Mouse (Mus musculus): ENCODE measurements around the gene Rffl. TPM values are rescaled to one million over a fixed set of nuclear protein-coding genes. Genes with fewer than 3 reads are reported as not detected.

Gene Rffl
- polyA plus RNA-seq, 1 experiment from 2014 or later = 3.8 TPM

DNA sequence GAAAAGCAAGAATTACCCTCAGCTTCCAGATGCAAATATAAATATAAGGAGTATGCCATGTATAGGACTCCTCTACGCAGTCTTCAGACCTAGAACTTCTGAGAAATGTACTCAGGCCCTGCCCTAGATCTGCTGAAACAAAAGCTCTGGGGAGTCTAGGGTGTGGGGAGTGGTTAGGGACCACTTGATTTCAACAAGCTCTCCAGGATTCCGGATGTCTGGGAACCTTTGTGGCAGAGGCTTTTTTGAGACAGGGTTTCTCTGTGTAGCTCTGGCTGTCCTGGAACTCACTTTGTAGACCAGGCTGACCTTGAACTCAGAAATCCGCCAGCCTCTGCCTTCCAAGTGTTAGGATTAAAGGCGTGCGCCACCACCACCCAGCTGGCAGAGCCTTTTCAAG is 34.8 kb upstream of the Rffl start:
- Histone ChIP-seq H3K9ac (ENCODE audit: low read length) (no peak overlapping the region), H3K4me3 (ENCODE audit: control insufficient read depth in 1 of 2, insufficient read depth in 1 of 2, low read depth in 1 of 2, low read length in 2 of 2) (no peak overlapping the region), H3K27me3 (ENCODE audit: control insufficient read depth, insufficient read depth, low read length) (no peaks in the 10 kb centered on the region), H3K4me1 (ENCODE audit: control insufficient read depth in 2 of 2, insufficient read depth in 2 of 2, low read length in 2 of 2) (peaks cover 17 to 25% of the 10 kb centered on the region in 2 experiments), H3K27ac (replicated peaks in 1 of 2; ENCODE audit: control insufficient read depth in 1 of 2, insufficient read depth in 1 of 2, low read depth in 2 of 2, low read length in 2 of 2) (no peak overlapping the region), H3K36me3 (ENCODE audit: control insufficient read depth, insufficient read depth, low read length) (peaks cover 60% of the 10 kb centered on the region), H3K9me3 (ENCODE audit: control insufficient read depth, low read length) (no peaks in the 10 kb centered on the region), H3K4me2 (ENCODE audit: low read length) (no peak overlapping the region)
- no peak for ATAC-seq (ENCODE audit: insufficient number of reproducible peaks, insufficient read depth, low FRiP score, low read depth)
- 80% methylated on average over 5 of the region's 5 CpGs for WGBS

- Histone ChIP-seq H3K9ac (ENCODE audit: low read length) (no peak overlapping the region), H3K27me3 (ENCODE audit: control insufficient read depth, insufficient read depth, low read length) (no peaks in the 10 kb centered on the region), H3K36me3 (ENCODE audit: control insufficient read depth, insufficient read depth, low read length) (peaks cover 69% of the 10 kb centered on the region), H3K9me3 (ENCODE audit: control insufficient read depth, low read length) (no peaks in the 10 kb centered on the region), H3K27ac (replicated peaks in 1 of 2; ENCODE audit: control insufficient read depth in 1 of 2, insufficient read depth in 1 of 2, low read depth in 2 of 2, low read length in 2 of 2) (no peak overlapping the region), H3K4me1 (ENCODE audit: control insufficient read depth in 2 of 2, insufficient read depth in 2 of 2, low read length in 2 of 2) (peaks cover 11 to 18% of the 10 kb centered on the region in 2 experiments), H3K4me2 (ENCODE audit: low read length) (no peak overlapping the region), H3K4me3 (ENCODE audit: control insufficient read depth in 1 of 2, insufficient read depth in 1 of 2, low read depth in 1 of 2, low read length in 2 of 2) (no peak overlapping the region)
- 53% methylated on average over 8 of the region's 8 CpGs for WGBS
- no peak for ATAC-seq (ENCODE audit: insufficient number of reproducible peaks, insufficient read depth, low FRiP score, low read depth)
Observed at GRCm38 (mm10) chr11:82904952-82905351, 33.9 kb upstream of the Rffl start.

- no peaks in the 10 kb centered on the region for H3K9me3 ChIP-seq (ENCODE audit: control insufficient read depth, low read length)
- H3K9ac ChIP-seq (ENCODE audit: low read length) = no peak overlapping the region
- WGBS = 93% methylated on average over 20 of the region's 20 CpGs
- no peak overlapping the region for H3K27ac ChIP-seq (replicated peaks in 1 of 2; ENCODE audit: control insufficient read depth in 1 of 2, insufficient read depth in 1 of 2, low read depth in 2 of 2, low read length in 2 of 2)
- no peak overlapping the region for H3K4me2 ChIP-seq (ENCODE audit: low read length)
- ATAC-seq (ENCODE audit: insufficient number of reproducible peaks, insufficient read depth, low FRiP score, low read depth) = no peak
- H3K4me3 ChIP-seq (ENCODE audit: control insufficient read depth in 1 of 2, insufficient read depth in 1 of 2, low read depth in 1 of 2, low read length in 2 of 2) = no peak overlapping the region
- H3K27me3 ChIP-seq (ENCODE audit: control insufficient read depth, insufficient read depth, low read length) = no peaks in the 10 kb centered on the region
- H3K36me3 ChIP-seq (ENCODE audit: control insufficient read depth, insufficient read depth, low read length) = peaks cover 84% of the 10 kb centered on the region
- no peaks in the 10 kb centered on the region for H3K4me1 ChIP-seq (ENCODE audit: control insufficient read depth in 2 of 2, insufficient read depth in 2 of 2, low read length in 2 of 2)
Observed at GRCm38 (mm10) chr11:82901606-82902310, 30.7 kb upstream of the Rffl start.

GRCm38 (mm10) chr11:82899720-82900119 is 28.7 kb upstream of the Rffl start:
- no peak overlapping the region for H3K4me2 ChIP-seq (ENCODE audit: low read length)
- no peak overlapping the region for H3K4me3 ChIP-seq (ENCODE audit: control insufficient read depth in 1 of 2, insufficient read depth in 1 of 2, low read depth in 1 of 2, low read length in 2 of 2)
- H3K27me3 ChIP-seq (ENCODE audit: control insufficient read depth, insufficient read depth, low read length) = no peaks in the 10 kb centered on the region
- H3K9me3 ChIP-seq (ENCODE audit: control insufficient read depth, low read length) = no peaks in the 10 kb centered on the region
- peaks cover 64% of the 10 kb centered on the region for H3K36me3 ChIP-seq (ENCODE audit: control insufficient read depth, insufficient read depth, low read length)
- H3K9ac ChIP-seq (ENCODE audit: low read length) = no peak overlapping the region
- H3K4me1 ChIP-seq (ENCODE audit: control insufficient read depth in 2 of 2, insufficient read depth in 2 of 2, low read length in 2 of 2) = no peaks in the 10 kb centered on the region
- H3K27ac ChIP-seq (replicated peaks in 1 of 2; ENCODE audit: control insufficient read depth in 1 of 2, insufficient read depth in 1 of 2, low read depth in 2 of 2, low read length in 2 of 2) = no peak overlapping the region
- 91% methylated on average over 5 of the region's 5 CpGs for WGBS
- no peak for ATAC-seq (ENCODE audit: insufficient number of reproducible peaks, insufficient read depth, low FRiP score, low read depth)

DNA sequence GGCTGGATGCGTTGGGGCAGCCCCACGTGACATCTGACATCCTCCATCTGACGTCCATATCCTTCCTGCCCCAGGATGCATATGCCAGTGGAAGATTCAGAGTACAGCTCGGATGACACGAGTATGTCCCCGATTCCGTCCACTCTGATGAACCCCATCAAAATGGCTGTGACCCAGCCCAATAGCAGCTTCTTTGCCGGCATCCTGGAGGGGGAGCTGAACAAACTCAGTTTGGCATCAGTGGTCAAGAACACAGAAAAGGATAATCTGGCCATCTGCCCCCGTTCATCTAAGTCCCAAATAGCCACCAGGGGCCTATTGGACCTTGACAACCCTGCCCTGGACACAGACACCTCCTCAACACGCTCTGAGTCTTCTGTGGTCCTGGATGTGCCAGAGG is 26.5 kb upstream of the Rffl start:
- no peak overlapping the region for H3K4me3 ChIP-seq (ENCODE audit: control insufficient read depth in 1 of 2, insufficient read depth in 1 of 2, low read depth in 1 of 2, low read length in 2 of 2)
- H3K27me3 ChIP-seq (ENCODE audit: control insufficient read depth, insufficient read depth, low read length) = 0 out of 2 replicates have a peak, but pooled peaks cover 3% of the 10 kb centered on the region
- H3K9ac ChIP-seq (ENCODE audit: low read length) = no peak overlapping the region
- H3K4me2 ChIP-seq (ENCODE audit: low read length) = no peak overlapping the region
- no peak overlapping the region for H3K27ac ChIP-seq (replicated peaks in 1 of 2; ENCODE audit: control insufficient read depth in 1 of 2, insufficient read depth in 1 of 2, low read depth in 2 of 2, low read length in 2 of 2)
- H3K4me1 ChIP-seq (ENCODE audit: control insufficient read depth in 2 of 2, insufficient read depth in 2 of 2, low read length in 2 of 2) = no peaks in the 10 kb centered on the region
- no peaks in the 10 kb centered on the region for H3K9me3 ChIP-seq (ENCODE audit: control insufficient read depth, low read length)
- 72% methylated on average over 10 of the region's 10 CpGs for WGBS
- H3K36me3 ChIP-seq (ENCODE audit: control insufficient read depth, insufficient read depth, low read length) = peaks cover 42% of the 10 kb centered on the region
- ATAC-seq (ENCODE audit: insufficient number of reproducible peaks, insufficient read depth, low FRiP score, low read depth) = no peak

DNA sequence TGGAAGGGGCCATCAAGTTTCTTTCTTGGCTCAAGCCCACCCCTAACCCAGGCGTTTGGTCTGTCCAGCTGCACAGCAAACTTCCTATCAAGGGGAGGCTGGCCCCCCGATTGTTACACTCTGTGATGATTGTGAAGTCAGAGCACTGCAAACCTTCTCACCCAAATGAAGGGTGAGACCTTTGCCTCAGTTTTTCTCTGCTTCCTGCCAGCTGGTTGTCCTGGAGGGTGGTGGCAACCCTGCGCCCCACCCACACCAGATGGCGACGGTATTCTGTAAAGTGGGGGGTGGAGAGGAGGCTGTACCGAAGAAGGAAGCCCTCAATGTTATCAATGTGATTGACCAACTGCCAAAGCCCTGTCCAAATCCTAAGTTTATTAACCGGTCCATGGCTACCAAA is 20.9 kb upstream of the Rffl start, which contains the start of gene Fndc8:
Gene Fndc8 (plus strand): TSS at position 189 of the 400 bp plus-strand sequence.
- Histone ChIP-seq H3K9me3 (ENCODE audit: control insufficient read depth, low read length) (no peaks in the 10 kb centered on the region), H3K36me3 (ENCODE audit: control insufficient read depth, insufficient read depth, low read length) (no peaks in the 10 kb centered on the region), H3K27ac (replicated peaks in 1 of 2; ENCODE audit: control insufficient read depth in 1 of 2, insufficient read depth in 1 of 2, low read depth in 2 of 2, low read length in 2 of 2) (no peak within 1 kb of the TSS), H3K27me3 (ENCODE audit: control insufficient read depth, insufficient read depth, low read length) (0 out of 2 replicates have a peak, but pooled peaks cover 16% of the 10 kb centered on the region), H3K4me1 (ENCODE audit: control insufficient read depth in 2 of 2, insufficient read depth in 2 of 2, low read length in 2 of 2) (peaks cover 5 to 6% of the 10 kb centered on the region in 2 experiments; a peak in 3 of 4 replicates), H3K4me2 (ENCODE audit: low read length) (no peak within 1 kb of the TSS), H3K4me3 (ENCODE audit: control insufficient read depth in 1 of 2, insufficient read depth in 1 of 2, low read depth in 1 of 2, low read length in 2 of 2) (no peak within 1 kb of the TSS), H3K9ac (ENCODE audit: low read length) (no peak within 1 kb of the TSS; the same call in 1 of the 2 replicates)
- ATAC-seq (ENCODE audit: insufficient number of reproducible peaks, insufficient read depth, low FRiP score, low read depth) = no peak
- 44% methylated on average over 7 of the region's 7 CpGs for WGBS

- Histone ChIP-seq H3K36me3 (ENCODE audit: control insufficient read depth, insufficient read depth, low read length) (no peaks in the 10 kb centered on the region), H3K27me3 (ENCODE audit: control insufficient read depth, insufficient read depth, low read length) (0 out of 2 replicates have a peak, but pooled peaks cover 16% of the 10 kb centered on the region), H3K9me3 (ENCODE audit: control insufficient read depth, low read length) (no peaks in the 10 kb centered on the region), H3K9ac (ENCODE audit: low read length) (peak within 1 kb of the TSS; percentile 85), H3K4me1 (ENCODE audit: control insufficient read depth in 2 of 2, insufficient read depth in 2 of 2, low read length in 2 of 2) (peaks cover 5 to 6% of the 10 kb centered on the region in 2 experiments; a peak in 3 of 4 replicates), H3K27ac (replicated peaks in 1 of 2; ENCODE audit: control insufficient read depth in 1 of 2, insufficient read depth in 1 of 2, low read depth in 2 of 2, low read length in 2 of 2) (peak within 1 kb of the TSS; percentile 54 to 67), H3K4me3 (ENCODE audit: control insufficient read depth in 1 of 2, insufficient read depth in 1 of 2, low read depth in 1 of 2, low read length in 2 of 2) (peak within 1 kb of the TSS; percentile 59 to 81), H3K4me2 (ENCODE audit: low read length) (peak within 1 kb of the TSS; percentile 95)
- WGBS = 0% methylated on average over 26 of the region's 26 CpGs
- peak; percentile 90 for ATAC-seq (ENCODE audit: insufficient number of reproducible peaks, insufficient read depth, low FRiP score, low read depth)
Observed at GRCm38 (mm10) chr11:82890342-82890762, 19.3 kb upstream of the Rffl start, which contains the start of gene Rad51d. TSS of gene Rad51d (minus strand) at chr11:82890614.
